Mouse (Mus musculus) c-Kit-positive CD71-negative TER-119-negative erythroid progenitor cells, embryonic 14.5 days (primary cell): ENCODE measurements around the gene Trim75.

Source experiments
- DNase-seq: peaks from one replicate; pipeline ENCODE4 v3.0.0-alpha.2; 2013; ENCODE audit warnings: low read depth

Gene Trim75

DNA sequence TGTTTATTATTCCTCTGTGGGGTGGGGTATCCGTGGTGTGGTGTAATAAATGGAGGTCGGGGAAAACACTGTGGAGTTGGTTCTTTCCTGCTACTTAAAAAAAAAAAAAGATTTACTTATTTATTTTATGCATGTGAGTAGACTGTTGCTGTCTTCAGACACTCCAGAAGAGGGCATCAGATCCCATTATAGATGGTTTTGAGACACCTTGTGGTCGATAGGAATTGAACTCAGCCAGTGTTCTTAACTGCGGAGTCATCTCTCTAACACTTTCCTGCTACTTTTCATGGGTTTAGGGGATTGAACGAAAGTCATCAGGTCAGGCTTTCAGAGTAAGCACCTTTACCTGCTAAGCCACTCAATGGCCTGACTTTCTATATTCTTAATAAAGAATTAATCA lies 42.8 kb downstream of the Trim75 start:
- no peak for DNase-seq

DNA sequence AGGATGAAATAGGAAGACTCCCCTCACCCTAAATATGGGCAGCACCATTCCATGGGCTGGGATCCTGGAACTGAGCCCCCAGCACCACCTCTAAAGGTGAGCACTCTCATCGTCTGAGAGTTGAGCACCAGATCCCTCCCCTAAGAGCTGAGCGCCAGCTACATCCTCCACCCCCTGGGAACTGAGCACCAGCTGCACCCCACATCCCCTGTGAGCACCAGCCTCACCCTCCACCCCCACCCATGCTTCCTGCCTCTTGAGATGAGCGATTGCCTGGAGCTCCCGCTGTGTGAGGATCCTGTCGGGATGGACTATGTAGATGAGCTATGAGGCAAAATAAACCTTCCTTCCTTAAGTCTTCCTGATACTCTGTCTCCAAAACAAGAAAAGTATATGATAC lies 44.7 kb downstream of the Trim75 start:
- DNase-seq, result no peak

DNA sequence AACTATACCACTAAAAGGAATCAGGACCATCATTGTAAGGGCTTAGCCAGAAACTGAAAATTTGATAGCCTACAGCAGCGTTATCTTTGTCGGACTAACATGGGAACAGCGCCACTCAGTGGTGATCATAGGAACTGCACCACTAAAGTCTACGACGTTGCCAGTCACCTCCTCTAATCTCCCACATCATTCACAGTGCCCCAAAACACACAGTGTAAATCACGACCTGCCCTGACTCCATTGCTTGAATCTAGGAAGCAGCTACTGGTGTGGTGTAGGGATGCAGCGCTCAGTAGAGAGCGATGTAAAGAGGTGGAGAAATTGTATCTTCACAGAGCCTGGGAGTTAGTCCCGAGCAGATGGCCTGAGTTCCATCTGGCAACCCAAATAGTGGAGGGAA lies 46.1 kb downstream of the Trim75 start:
- peak; percentile 59 for DNase-seq

DNA sequence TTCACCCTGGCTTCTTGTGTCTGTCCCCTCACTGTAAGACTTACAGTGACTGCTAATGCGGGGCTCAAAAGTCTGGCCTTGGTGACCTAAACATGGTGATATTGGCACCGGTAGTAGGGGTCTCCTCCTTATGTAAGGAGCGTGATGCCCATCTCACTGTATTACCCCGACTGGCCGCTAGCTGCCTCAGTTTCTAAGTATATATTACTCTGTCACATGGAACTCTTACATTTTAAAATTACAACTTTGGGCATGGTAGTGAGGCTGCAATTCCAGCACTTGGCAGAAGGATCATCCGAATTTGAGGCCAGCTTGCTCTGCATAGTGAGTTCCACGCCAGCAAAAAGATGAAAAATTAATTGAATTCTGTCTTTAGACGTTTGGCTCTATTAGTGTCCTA lies 46.6 kb downstream of the Trim75 start:
- DNase-seq, result no peak

- no peak for DNase-seq
Observed at GRCm38 (mm10) chr8:64934997-64935396, 52.6 kb downstream of the Trim75 start.
